Comparison of ENCODE assay signal across 25 mouse cellular contexts in genomic region chr19:37506066-37506465, GRCm38 (mm10). TPM values are rescaled to one million over a fixed set of nuclear protein-coding genes. Genes with fewer than 3 reads are reported as not detected.
DNase-seq lines count a peak whose midpoint lies in the region; ATAC-seq and TF ChIP-seq lines count a peak whose summit lies in the region.
"Had no signal": no experiment of that assay in that cellular context is flagged by ENCODE, and none has a peak within 500 bp of the region (broad histone marks: within the 10 kb centered on the region; RNA-seq: fewer than 3 reads in every experiment).

No protein-coding gene starts in this region.

- TF ChIP-seq EP300 in heart, postnatal 0 days (IDR thresholded peaks at IDR 0.05; ENCODE audit: low read depth), result no peak
- TF ChIP-seq EP300 in heart, adult 2 months (IDR thresholded peaks at IDR 0.05; ENCODE audit: insufficient read depth, low read depth, low read length), result no peak

- H3K27me3 ChIP-seq in heart, postnatal 0 days (ENCODE audit: control insufficient read depth, insufficient read depth, low read length), result 0 out of 2 replicates have a peak, but pooled peaks cover 3% of the 10 kb centered on the region
- H3K27me3 ChIP-seq in heart, adult 2 months (ENCODE audit: control insufficient read depth, insufficient read depth, low read length), result no peaks in the 10 kb centered on the region
- no peaks in the 10 kb centered on the region for H3K27me3 ChIP-seq in intestine, embryonic 16.5 days (replicated peaks; ENCODE audit: control insufficient read depth, insufficient read depth, low read length)
- H3K27me3 ChIP-seq: embryonic facial prominence, embryonic 13.5 days; forebrain, embryonic 12.5 days; midbrain, embryonic 12.5 days had no signal

- no peak overlapping the region for H3K9ac ChIP-seq in heart, postnatal 0 days (replicated peaks; ENCODE audit: low read depth, low read length)
- H3K9ac ChIP-seq in heart, adult 2 months (ENCODE audit: low read depth, low read length), result no peak overlapping the region
- no peak overlapping the region for H3K9ac ChIP-seq in intestine, embryonic 16.5 days (ENCODE audit: low read depth, low read length)
- H3K9ac ChIP-seq: embryonic facial prominence, embryonic 13.5 days; forebrain, embryonic 12.5 days; heart, embryonic 13.5 days; hindbrain, embryonic 14.5 days; liver, embryonic 15.5 days; midbrain, embryonic 12.5 days had no signal

- intact Hi-C loops in heart, adult 2 months (cut with DNase I), result loop anchor here (5.0 kb wide), 1 partner anchor 69 kb away; no protein-coding TSS in a partner anchor

- no peak for TF ChIP-seq CTCF in heart, postnatal 0 days (IDR thresholded peaks at IDR 0.05; ENCODE audit: low read depth)
- no peak for TF ChIP-seq CTCF in heart, adult 2 months (IDR thresholded peaks at IDR 0.05)

- H3K27ac ChIP-seq in heart, postnatal 0 days (ENCODE audit: low read depth), result no peak overlapping the region
- no peak overlapping the region for H3K27ac ChIP-seq in heart, adult 2 months
- H3K27ac ChIP-seq in intestine, embryonic 16.5 days (ENCODE audit: low read length), result no peak overlapping the region
- H3K27ac ChIP-seq: embryonic facial prominence, embryonic 13.5 days; forebrain, embryonic 12.5 days; heart, embryonic 13.5 days; hindbrain, embryonic 14.5 days; left cerebral cortex, adult 2 months; liver, embryonic 15.5 days; midbrain, embryonic 12.5 days; stomach, postnatal 0 days had no signal

- no peak overlapping the region for H3K4me3 ChIP-seq in heart, postnatal 0 days (ENCODE audit: low read depth, low read length)
- H3K4me3 ChIP-seq in heart, adult 2 months, result no peak overlapping the region
- no peak overlapping the region for H3K4me3 ChIP-seq in intestine, embryonic 16.5 days (ENCODE audit: low read length)
- H3K4me3 ChIP-seq: embryonic facial prominence, embryonic 13.5 days; erythroblast, embryonic 14.5 days; forebrain, embryonic 12.5 days; heart, embryonic 13.5 days; left cerebral cortex, adult 2 months; liver, embryonic 15.5 days; midbrain, embryonic 12.5 days had no signal

- WGBS in heart, postnatal 0 days, result 43% methylated on average over 7 of the region's 7 CpGs
- 28% methylated on average over 7 of the region's 7 CpGs for WGBS in heart, adult 2 months
- 61% methylated on average over 7 of the region's 7 CpGs for WGBS in intestine, embryonic 16.5 days

- no peak for TF ChIP-seq POLR2A in heart, adult 2 months (IDR thresholded peaks at IDR 0.05; ENCODE audit: insufficient read depth, low read depth, low read length)

- no peaks in the 10 kb centered on the region for H3K4me1 ChIP-seq in heart, postnatal 0 days (ENCODE audit: control insufficient read depth, insufficient read depth)
- no peaks in the 10 kb centered on the region for H3K4me1 ChIP-seq in heart, adult 2 months (ENCODE audit: control insufficient read depth, insufficient read depth, low read length)
- H3K4me1 ChIP-seq in intestine, embryonic 16.5 days (ENCODE audit: control insufficient read depth, insufficient read depth, low read length), result no peaks in the 10 kb centered on the region
- H3K4me1 ChIP-seq: forebrain, embryonic 12.5 days; midbrain, embryonic 12.5 days had no signal

- no peaks in the 10 kb centered on the region for H3K9me3 ChIP-seq in heart, postnatal 0 days (replicated peaks; ENCODE audit: control insufficient read depth, low read length)
- no peaks in the 10 kb centered on the region for H3K9me3 ChIP-seq in intestine, embryonic 16.5 days (ENCODE audit: control insufficient read depth, low read length)
- H3K9me3 ChIP-seq: embryonic facial prominence, embryonic 13.5 days; forebrain, embryonic 12.5 days; heart, embryonic 13.5 days; liver, embryonic 15.5 days; midbrain, embryonic 12.5 days had no signal

- 0 out of 2 replicates have a peak overlapping the region, but pooled peaks have one; percentile 4 for H3K4me2 ChIP-seq in heart, postnatal 0 days (ENCODE audit: low read depth, low read length)
- H3K4me2 ChIP-seq in intestine, embryonic 16.5 days (ENCODE audit: low read depth, low read length), result no peak overlapping the region
- H3K4me2 ChIP-seq: embryonic facial prominence, embryonic 13.5 days; forebrain, embryonic 12.5 days; heart, embryonic 13.5 days; hindbrain, embryonic 14.5 days; liver, embryonic 15.5 days; midbrain, embryonic 12.5 days had no signal

- no peak for DNase-seq in heart, postnatal 0 days (ENCODE audit: low spot score)
- DNase-seq in heart, adult 2 months, result no peak
- DNase-seq in kidney, postnatal 10 days, result peak; percentile 55
- no peak for DNase-seq in kidney, adult 8-10 months
- peak; percentile 7 for DNase-seq in brain, adult 2 months (ENCODE audit: low read depth, low spot score)
- DNase-seq in kidney, postnatal 25 days, result peak; percentile 35 to 46
- DNase-seq: adrenal gland, postnatal 25 days; cerebellum, adult 11-12 months; cerebellum, postnatal 10 days; heart, postnatal 36 days; liver; thymus, adult 2 months; thymus, postnatal 4 days had no signal

- ATAC-seq in heart, postnatal 0 days (ENCODE audit: insufficient read depth, low read depth), result no peak
- no peak for ATAC-seq in intestine, embryonic 16.5 days
- ATAC-seq: inflammation-experienced regulatory T-cells, adult 6 months; lung, postnatal 0 days had no signal

- no peaks in the 10 kb centered on the region for H3K36me3 ChIP-seq in heart, postnatal 0 days (replicated peaks; ENCODE audit: control insufficient read depth, insufficient read depth, low read length)
- H3K36me3 ChIP-seq in heart, adult 2 months (ENCODE audit: control insufficient read depth, insufficient read depth, low read length), result no peaks in the 10 kb centered on the region
- no peaks in the 10 kb centered on the region for H3K36me3 ChIP-seq in intestine, embryonic 16.5 days (ENCODE audit: control insufficient read depth, insufficient read depth, low read length)
- H3K36me3 ChIP-seq: embryonic facial prominence, embryonic 13.5 days; forebrain, embryonic 12.5 days; heart, embryonic 13.5 days; liver, embryonic 15.5 days; midbrain, embryonic 12.5 days had no signal

- H3K79me2 ChIP-seq in heart, adult 2 months (replicated peaks; ENCODE audit: control insufficient read depth, insufficient read depth, low read length), result no peaks in the 10 kb centered on the region

RNA-seq across cellular contexts. Expression of gene Exoc6, which starts 44.2 kb away (rescaled TPM):
- total RNA-seq in heart, postnatal 0 days (2014; rRNA removed; ENCODE audit: low replicate concordance), result 19.9 and 24.2 TPM in 2 replicates
- polyA plus RNA-seq in heart, postnatal 0 days (2015; fragmentation: Nextera tagmentation; extraction: Ambion mirVana), result 18.2 and 20.8 TPM in 2 replicates
- 10 to 100 TPM; 29.8 to 34.2 TPM for total RNA-seq in heart, adult 2 months (2021)
- 13.8 and 19.8 TPM in 2 replicates for polyA plus RNA-seq in heart, adult 2 months (2012; rRNA removed)
- 21.7 and 23.8 TPM in 2 replicates for polyA plus RNA-seq in intestine, embryonic 16.5 days (2015; fragmentation: Nextera tagmentation; extraction: Ambion mirVana)

Comparison
In these comparisons a context has a peak if more than half of its experiments do, and no peak if none do; other contexts are left out.
1. DNase-seq: peak in kidney, postnatal 10 days (single experiment), brain, adult 2 months (single experiment) and kidney, postnatal 25 days (2 of 2); none in heart, postnatal 0 days (single experiment), heart, adult 2 months (0 of 2) and kidney, adult 8-10 months (0 of 2).